Mouse (Mus musculus): ENCODE data around the gene C7.
"Not testable (repeated sequence)": the region's sequence is repeated elsewhere in the genome, so short reads cannot be mapped to it uniquely, and the experiment has no call there.

C7 gene

DNA sequence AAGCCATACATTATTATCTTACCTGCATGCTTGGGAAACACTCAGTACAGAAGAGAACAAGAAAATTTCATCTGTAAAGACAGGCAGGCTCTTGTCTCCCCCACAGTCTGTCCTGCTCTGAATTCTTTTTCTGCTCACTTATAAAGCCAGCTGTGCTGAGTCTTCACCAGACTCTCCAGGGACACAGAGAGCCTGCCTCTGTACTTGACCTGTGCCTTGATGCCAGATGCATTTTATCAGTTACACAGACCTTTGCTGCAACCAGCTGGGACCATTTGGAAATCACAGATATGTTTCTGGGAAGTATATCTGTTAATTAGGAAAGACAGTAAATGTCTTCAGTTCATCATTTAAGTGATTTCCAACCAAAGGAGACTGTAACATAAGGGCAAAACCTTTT is at the start of gene C7:
Gene C7, minus strand, starts transcription at position 106 of the 400 bp plus-strand sequence.
- DNase-seq: peak; percentile 71

DNA sequence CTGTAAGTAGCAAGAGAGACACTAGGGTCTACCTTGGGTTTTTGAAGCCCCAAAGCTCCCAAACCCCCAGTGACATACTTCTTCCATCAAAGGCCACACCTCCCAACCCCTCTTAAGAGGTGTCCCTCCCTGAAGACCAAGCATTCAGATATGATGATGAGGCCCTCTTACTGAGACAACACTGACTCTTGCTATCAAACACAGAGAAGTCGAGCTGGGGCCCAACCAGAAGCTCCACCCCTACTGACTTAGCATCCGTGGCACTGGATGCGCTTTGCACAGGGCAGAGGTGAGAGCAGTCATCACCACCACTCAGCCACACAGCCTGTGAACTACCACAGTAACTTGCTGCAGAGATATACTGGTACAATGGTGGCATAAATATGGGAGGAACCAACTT is 49.1 kb upstream of the C7 start:
- no peak for DNase-seq

DNA sequence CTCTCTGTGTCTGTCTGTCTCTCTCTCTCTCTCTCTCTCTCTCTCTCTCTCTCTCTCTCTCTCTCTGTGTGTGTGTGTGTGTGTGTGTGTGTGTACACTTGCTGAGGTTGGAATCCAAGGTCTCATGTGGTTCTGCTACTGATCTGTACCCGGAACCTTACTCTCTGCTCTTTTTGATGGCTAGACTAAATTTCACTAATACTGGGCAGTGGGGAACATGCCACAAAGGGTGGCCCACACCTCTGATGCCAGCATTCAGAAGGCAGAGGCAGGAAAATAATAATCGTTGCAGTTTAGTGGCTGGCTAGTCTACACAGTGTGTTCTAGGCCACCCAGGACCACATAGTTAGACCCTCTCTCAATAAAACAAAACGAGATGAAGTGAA is 45.1 kb upstream of the C7 start:
- no peak for DNase-seq

DNA sequence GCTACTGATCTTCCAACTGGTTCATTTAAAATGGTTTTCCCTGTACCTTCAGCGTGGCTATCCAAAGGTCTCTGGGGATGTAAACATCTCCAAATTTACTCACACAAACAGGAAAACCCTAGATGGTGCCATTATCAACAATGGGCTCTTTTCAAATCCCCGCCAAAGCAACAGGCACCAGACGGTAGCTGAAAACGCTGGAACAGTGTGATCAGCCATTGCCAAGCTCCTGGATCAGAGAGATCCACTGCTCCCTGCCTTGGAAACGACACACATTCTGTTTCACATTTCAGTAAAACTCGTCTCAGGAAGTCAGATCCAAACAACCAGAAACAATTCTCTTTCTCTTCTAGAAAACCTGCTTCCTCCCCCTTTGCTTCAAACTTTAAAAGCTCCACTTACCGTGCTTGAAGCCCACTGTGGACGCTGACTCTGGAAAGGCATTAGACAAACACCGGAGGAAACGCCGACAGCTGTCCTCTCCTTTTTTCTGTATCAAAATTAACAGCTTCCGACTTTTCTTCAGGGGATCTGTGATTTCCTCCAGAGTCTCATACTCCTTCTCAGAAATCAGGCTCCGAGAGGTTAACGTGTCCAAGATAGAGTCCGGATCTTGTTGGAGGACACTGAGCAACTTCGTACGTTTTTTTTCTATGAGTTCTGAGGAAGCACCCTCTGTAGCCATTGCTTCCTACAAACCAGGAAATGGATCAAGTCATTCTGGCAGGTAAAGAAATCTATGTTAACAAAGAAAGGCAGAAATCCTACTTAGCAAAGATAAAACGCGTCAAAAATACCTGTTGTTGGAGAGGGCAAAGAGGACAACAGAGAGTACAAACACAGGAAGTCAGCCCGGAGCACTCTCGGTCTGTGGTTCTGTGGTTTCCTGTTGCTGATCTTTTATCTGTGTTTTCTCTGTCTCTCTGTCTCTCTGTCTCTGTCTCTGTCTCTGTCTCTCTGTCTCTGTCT is 44.4 kb upstream of the C7 start, which contains the start of gene Card6:
Gene Card6, minus strand, starts transcription at position 854 of the 969 bp plus-strand sequence.
- peak; percentile 37 for DNase-seq

DNA sequence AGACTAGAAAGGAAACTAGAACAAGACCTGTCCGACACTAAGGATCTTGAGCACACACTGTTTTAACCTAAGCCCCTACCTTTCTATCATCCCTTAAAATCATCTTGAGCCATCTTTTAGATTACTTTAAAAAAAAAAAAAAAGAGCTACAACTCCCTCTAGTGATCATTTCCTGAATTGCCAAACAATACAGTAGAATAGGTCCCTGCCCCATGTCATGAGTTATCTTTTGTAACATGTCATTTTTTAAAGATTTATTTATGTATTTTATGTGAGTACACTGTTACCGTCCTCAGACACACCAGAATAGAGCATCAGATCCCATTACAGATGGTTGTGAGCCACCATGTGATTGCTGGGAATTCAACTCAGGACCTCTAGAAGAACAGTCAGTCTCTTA is 42.8 kb upstream of the C7 start:
- DNase-seq: no peak

DNA sequence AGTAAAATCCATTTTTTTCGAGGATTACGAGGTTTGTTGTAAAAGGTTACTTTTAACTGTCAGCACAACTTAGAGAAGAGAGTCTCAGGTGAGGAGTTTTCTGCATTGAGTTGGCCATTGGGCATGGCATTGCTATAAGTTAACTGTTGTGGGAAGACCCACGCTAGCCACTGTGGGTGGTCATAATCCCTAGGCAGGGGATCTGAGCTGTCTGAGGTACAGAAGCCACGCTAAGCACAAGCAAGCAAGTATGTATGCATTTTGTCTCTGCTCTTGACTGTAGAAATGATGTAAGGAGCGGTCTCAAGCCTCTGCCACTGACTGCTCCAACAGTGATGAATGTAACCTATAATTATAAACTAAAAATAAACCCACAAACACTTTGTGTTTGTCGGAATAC is 42.4 kb upstream of the C7 start:
- no peak for DNase-seq

DNA sequence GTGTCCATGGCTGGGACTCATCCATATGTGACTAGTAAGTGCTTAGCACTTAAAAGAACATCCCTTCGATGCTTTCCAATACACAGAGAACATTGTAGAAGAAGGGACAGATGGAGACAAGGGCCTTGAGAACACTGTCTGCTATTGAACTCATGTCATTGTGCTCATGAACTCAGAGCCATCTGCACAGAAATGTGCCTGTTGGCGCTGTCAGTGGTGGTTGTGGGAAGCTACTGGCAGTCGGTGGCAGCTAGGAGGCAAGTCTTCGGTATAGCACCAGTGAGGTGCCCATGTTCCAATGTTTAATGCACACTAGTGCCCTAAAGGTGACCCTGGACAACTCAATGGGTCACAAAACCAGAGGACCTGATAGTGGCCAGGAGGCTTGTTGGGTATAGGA is 38.8 kb upstream of the C7 start:
- no peak for DNase-seq

DNA sequence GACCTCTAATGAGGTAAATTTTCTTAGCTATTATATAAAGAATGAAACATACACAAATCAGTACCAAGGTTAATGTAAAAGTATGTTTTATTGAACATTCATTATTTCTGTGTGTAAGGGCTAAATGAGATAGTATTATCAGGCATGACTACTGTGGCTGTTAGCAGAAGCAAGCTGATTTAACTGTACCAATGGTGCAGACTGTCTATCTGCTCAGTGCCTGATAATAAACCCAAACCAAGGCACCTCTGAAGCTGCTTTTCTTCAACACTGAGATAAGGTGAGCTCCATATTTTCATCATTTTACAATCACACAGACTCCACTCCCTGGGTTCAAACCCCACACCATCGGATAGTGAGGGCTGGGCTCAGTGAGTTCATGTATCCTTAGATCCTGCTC is 33.8 kb upstream of the C7 start:
- DNase-seq: no peak

DNA sequence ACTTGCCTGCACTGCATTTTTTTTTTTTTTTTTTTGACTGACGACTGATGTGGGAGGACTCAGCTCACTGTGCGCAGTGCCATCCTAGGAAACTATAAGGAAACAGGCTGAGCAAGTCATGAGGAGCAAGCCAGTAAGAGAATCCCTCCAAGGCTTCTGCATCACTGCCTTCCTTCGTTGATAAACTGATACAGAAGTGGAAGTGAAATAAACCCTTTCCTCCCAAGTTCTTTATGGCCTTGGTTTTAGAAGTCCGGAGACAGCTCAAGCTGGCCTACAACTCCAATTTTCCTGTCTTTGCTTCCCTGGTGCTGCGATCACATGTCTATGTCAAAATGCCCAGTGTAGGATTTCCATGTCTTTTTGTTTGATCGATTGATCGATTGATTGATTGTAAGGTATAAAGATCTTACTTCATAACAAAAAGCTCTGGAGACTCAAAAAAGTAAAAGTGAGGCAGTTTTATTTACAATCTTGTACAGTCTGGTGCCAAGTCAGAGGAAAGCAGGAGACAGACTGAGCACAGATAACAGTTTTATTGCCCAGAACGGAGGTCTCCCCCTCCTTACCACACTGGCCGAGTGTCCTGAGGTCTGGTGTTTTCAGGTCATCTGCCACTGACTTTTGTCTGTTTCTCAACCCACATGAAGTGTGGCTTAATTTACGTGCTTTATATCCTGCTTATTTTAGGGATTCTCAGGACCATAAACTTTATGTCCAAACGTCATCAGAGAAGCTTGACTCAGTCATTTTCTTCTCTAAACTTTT is 32.2 kb upstream of the C7 start:
- no peak for DNase-seq

DNA sequence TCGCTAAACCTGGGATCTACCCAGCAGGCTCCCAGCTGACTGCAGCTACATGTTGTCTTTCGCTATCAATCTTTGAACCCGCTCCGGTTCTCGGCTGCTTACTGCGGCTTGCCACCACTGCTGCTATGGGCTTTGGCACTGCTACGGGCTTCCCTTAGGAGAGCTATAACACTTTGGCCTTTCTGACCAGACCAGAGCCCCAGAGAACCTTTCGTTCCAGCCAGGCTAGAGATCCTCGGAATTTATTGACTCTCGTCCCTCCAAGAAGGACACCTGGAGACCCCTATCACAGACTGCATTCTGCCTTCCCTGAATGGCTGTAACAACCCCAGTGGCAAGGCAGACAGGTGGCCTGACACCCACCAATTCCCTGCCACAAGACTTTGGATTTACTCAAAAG is 26.6 kb upstream of the C7 start:
- no peak for DNase-seq

DNA sequence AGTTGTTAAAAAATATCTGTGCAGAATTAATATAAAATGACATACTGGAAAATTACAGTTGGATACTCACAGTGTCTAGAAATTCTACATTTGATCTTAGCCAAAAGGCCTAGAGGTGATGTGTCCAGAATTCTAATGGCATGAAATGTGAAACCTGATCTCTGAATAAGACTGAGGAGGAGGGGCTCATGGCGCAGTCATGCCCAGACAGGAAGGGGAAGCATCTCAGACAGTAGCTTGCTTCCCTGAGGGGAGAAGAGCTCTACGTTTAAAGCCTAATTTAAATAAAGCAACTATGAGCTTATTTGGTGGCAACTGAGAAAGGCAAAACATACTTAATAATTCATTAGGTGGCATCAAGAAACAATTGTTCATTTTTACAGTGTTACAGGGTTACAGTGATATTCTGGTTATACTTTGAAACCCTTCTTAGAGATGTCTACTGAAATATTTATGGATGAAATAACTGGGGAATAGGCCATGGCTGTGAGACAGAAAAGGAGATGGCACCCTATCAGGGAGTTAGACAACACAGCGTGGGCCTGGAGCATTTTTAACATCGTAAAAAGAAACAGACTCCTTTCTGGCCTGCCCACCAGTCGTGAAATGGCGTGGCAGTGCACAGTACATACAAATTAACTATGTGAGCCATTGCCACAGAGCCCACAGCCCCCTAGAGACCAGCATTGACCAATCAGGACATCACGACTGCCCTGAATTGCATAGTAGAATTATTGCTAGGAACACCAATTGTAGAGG is 25.5 kb upstream of the C7 start:
- no peak for DNase-seq

DNA sequence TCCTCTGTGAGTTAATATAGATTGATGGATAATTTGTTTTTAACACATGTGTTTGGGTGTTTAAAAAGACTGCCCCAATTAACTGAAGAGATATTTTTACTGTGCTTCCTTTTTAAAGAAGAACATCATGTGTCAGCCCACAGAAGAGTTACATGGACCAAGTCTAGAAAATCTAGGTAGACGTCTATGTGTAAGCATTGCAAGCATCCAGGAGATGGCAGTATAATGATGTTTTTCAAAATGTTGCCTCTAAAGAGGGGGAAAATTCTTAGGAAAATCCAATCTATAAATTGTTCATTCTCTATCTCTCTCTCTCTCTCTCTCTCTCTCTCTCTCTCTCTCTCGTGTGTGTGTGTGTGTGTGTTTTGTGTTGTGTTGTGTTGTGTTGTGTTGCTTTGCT is 22.6 kb upstream of the C7 start:
- no peak for DNase-seq

DNA sequence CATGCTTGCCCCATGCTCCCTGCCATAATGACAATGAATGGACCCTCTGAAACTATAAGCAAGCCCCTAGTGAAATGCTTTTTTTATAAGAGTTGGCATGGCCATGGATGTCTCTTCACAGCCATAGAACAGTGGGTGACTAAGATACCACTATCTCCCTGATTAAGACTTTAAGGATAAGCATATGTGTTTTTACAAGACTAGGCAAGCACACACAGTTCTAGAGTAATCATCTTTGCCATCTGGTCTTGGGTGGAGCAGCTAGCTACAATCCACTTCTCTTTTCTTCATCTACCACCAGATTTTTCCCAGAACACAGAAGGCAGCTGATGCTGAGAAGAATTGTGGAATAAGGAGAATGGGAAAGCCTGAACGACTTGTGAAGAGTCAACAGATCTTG is 17.7 kb upstream of the C7 start:
- no peak for DNase-seq

DNA sequence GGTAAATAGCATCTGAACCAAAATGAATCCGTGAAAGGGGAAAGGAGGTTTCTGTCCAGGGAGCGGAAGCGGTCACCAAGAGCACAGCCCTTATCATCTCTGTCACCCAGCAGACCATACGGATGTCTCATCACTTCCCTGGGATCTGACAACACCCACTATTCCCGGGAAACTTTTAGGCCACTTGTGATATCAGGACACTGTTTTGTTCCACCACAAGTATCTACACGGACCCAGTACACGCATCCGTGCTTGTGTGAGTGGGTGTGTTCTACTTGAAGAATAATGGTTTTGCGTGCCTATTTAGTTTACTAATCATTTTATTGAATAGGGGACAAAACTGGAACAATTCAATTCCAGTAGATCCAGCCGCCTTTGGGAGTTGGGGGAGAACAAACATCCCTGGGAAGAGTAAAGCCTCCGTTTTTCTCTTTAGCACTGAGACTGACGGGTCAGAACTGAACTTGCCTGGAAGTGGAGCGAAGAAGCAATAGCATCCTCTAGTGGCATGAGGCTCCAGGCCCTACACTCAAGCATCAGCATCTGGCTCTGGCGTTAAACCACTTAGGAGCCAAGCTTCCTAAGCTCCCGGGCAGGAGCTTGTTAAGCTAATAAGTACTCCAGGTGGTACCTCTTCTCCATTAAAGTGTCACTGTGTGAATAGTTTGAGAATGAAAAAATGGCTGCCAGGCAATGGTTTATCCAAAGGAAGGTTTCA is 5.4 kb upstream of the C7 start:
- DNase-seq: peak; percentile 64

DNA sequence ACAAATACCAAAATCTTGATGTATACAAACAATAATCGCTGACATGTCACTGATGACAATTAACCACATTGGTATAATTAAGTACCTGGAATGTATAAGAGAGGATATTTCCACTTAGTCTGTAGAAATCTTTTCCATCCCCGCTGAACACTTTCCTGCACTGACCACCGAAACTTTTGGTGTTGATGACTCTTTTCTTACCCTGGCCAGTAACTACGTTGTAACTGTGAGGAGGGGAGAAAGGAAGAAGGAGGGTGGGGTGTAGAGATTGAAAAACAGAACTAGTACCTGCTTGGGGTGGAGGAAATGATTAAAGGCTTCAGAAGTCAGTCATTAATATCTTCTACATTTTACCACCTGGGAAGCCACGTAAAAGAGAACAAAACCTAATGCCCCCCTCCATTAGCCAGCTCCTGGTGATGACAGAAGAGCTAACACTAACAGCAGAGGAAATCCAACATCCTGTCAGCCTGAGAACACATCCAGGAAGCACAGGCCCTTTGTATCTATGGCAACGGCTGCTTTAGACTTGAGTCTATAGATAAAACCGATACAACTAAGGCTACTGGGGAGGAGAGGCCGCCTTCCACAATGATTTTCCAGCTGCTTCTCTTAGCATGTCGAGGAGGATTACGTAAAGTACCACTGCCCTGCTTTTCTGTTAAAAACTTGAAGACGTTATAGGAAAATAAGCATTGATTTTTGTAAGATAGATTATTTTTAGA is 17.8 kb downstream of the C7 start:
- no peak for DNase-seq

DNA sequence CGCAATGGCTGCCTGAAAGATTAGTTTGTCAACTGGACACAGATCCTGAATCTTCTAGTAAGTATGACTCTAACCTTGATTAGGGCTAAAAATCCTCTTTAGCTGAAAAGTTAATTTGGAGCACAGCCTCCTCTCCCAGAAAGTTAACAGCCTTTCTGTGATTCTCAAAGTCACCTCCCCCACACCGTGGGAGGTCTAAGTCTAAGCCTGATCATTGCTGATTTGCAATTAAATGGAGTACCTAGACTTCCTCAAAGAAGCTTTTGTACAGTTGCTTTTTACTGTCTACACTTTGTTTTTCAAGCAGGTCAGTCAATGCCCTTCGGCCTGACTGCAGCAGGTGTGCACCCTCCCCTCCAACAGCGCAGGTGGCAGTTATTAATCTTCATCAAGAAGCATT is 34.3 kb downstream of the C7 start:
- no peak for DNase-seq

DNA sequence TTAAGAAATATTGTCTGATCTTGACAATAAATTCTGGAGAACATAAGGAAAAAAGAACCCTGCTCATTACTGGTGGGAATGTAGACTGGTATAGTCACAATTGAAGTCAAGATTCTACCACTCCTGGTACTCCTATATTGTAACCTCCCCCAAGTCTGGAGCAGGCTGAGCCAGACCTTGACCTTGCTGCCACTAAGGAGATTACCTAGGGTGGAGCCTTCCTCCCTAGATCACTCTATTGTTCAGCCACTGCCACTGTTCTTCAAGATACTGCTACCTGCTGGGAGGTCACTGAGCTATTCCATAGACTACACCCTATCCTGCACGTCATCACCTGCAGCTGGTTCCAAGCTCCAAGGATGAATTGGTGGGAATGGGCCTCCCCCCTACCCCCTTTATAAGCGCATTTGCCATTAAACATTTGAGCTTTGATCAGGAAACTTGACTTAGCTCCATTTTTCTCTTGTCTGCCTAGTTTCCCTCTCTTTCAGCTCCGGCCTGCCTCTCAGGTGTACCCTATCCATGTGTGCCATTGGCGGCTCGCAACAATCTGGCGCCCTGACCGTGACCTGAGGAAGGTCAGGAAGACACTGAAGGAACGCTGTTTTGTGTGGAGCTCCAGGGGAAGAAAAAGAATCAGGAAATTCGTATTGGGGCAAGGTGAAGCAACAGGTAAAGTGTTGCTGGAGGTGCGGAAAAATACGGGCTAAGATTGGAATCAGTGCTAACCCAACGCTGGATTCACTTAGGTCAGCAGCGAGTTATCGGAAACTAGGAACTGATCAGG is 39.9 kb downstream of the C7 start:
- DNase-seq: not testable (repeated sequence)

DNA sequence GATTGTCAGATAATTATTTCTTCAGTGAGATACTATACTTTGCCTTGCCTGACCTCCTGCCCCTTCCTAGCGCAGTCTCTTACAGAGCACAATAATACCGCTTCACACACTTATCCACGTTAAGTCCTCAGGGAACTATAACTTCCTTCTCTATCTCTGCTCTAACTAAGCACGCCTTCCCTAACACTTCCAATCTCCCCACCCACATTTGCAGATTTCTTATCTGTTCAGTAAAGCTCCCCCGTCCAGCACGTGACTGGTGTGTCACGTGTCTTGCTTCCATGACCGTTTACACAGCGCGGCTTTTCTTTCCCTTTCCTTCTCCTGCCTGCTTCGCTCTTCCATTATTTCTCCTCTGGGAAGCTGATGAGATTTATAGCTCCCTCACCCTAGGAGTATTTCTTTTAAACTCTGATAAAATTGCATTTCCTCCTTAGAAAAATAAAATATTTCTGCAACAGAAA is 53.9 kb downstream of the C7 start:
- DNase-seq: peak; percentile 55

DNA sequence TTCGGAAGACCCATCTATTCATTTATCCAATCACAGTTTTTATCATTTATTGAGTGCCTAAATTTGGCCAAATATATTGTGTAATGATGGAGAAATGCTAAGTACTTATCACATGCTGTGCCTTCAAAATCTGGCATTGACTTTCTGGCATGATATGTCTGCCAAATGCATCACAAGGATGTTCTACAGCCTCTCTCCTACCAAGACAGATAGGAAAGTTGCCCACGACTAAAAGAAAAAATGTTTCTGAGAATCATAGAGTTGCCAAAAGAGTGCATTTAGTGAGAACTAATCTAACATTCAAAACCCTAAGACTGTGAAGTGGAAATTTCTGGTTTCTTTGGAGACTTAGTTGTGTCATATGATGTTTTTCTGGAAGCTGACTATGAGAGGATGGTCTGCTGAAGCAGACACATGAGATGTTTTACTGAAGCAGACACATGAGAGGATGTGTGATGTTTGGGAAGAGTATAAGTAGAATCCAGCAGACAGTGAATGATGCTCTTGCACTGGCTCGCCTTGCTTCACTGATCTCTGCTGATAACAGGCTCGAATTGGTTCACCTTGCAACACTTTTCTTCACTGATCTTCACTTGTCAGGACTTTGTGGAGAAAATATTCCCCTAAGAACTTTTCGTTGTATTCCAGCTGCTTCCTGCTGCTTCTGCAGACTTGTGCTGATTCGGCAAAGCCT is 59.9 kb downstream of the C7 start:
- no peak for DNase-seq

DNA sequence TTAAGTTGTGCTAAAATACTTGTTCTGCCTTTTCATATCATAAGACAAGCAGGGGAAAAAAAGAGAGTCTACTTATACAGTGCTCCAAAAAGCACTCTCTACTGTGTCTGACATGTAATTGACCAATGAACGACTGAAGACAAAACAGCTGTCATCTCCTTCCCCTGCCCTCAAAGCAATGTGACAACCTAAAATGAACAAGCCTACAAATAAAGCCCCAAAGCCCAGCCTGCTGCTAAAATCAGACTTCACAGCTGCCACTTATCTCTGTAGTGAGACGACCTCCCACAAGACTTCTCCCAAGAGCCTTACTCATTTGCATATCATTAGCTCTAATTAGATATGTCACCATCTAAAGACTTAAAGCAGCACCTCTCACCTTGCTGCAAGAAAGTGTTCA is 60.6 kb downstream of the C7 start:
- no peak for DNase-seq

Data from kidney, postnatal 10 days (tissue).